Mouse (Mus musculus): ENCODE data around the gene Gpr174. TPM values are rescaled to one million over a fixed set of nuclear protein-coding genes. Genes with fewer than 3 reads are reported as not detected.

The Gpr174 gene
- polyA plus RNA-seq (2012; rRNA removed): 0.03 and 0.10 TPM in 2 replicates

GRCm38 (mm10) chrX:107255486-107256227 is at the start of gene Gpr174:
Gene Gpr174 (plus strand): TSS chrX:107255878.

Other genes starting within 250 kb of the Gpr174 start
- gene P2ry10, start 167.4 kb upstream of the Gpr174 start, polyA plus RNA-seq (2012; rRNA removed): 0.07 and 0.08 TPM in 2 replicates
- 0.68 and 1.1 TPM in 2 replicates for gene P2ry10b, start 107.0 kb upstream of the Gpr174 start, polyA plus RNA-seq (2012; rRNA removed)
- gene Itm2a, start 147.5 kb downstream of the Gpr174 start, polyA plus RNA-seq (2012; rRNA removed): 31.1 and 35.2 TPM in 2 replicates

All from liver, embryonic 18 days (tissue).